Mouse (Mus musculus) ES-E14 (cell line): ENCODE measurements around the gene Ttll5. TPM values are rescaled to one million over a fixed set of nuclear protein-coding genes. Genes with fewer than 3 reads are reported as not detected.

Source experiments
- DNase-seq: peaks from one replicate; pipeline ENCODE4 v3.0.0-alpha.2; 2013; ENCODE audit warnings: low read depth, low spot score
- H3K27ac ChIP-seq: 2 replicates; pipeline ENCODE4 v1.5.1; 2012; ENCODE audit warnings: low read depth, mild to moderate bottlenecking, low read length, moderate library complexity, mixed read lengths; ENCODE audit not compliant: poor library complexity, insufficient read depth, severe bottlenecking
- H3K36me3 ChIP-seq: 2 replicates; pipeline ENCODE4 v1.6.1; 2012; ENCODE audit warnings: mild to moderate bottlenecking, low read length, moderate library complexity, mixed read lengths; ENCODE audit not compliant: control insufficient read depth, poor library complexity, insufficient read depth, severe bottlenecking
- H3K4me1 ChIP-seq, 2 experiments: fragments of 150-350 bp in 1 of 2; sonication (generic) in 1 of 2; 2 replicates each; pipeline ENCODE4 v1.6.1; 2012; ENCODE audit warnings: low read length in 2 of 2, mild to moderate bottlenecking in 1 of 2, mixed read lengths in 1 of 2; ENCODE audit not compliant: control insufficient read depth in 2 of 2, insufficient read depth in 2 of 2, poor library complexity in 1 of 2
- H3K4me3 ChIP-seq, 2 experiments: fragments of 150-350 bp in 1 of 2; sonication (generic) in 1 of 2; 2 replicates each; pipeline ENCODE4 v1.5.1; 2012; ENCODE audit warnings: low read length in 2 of 2, low read depth in 1 of 2, mild to moderate bottlenecking in 1 of 2, mixed read lengths in 1 of 2; ENCODE audit not compliant: insufficient read depth in 1 of 2, poor library complexity in 1 of 2, severe bottlenecking in 1 of 2
- H3K9ac ChIP-seq: 2 replicates; pipeline ENCODE4 v1.6.1; 2012; ENCODE audit warnings: low read depth, mild to moderate bottlenecking, low read length, mixed read lengths; ENCODE audit not compliant: poor library complexity, insufficient read depth, severe bottlenecking
- H3K9me3 ChIP-seq: fragments of 150-350 bp; sonication (generic); 2 replicates; pipeline ENCODE4 v1.6.1; 2012; ENCODE audit warnings: low read depth, mild to moderate bottlenecking, low read length; ENCODE audit not compliant: control insufficient read depth, insufficient read depth
- CHD2 ChIP-seq: IDR thresholded peaks from 2 replicates; pipeline ENCODE4 v1.6.1; 2014; ENCODE audit warnings: mild to moderate bottlenecking, low read depth, low read length, inconsistent platforms
- HCFC1 ChIP-seq: IDR thresholded peaks from 2 replicates; pipeline ENCODE4 v1.6.1; 2012; ENCODE audit warnings: low read length, inconsistent platforms, borderline replicate concordance; ENCODE audit not compliant: insufficient read depth
- MAFK ChIP-seq: IDR thresholded peaks from 2 replicates; pipeline ENCODE4 v1.6.1; 2014; ENCODE audit warnings: mild to moderate bottlenecking, low read depth, low read length, inconsistent platforms; ENCODE audit not compliant: insufficient read depth
- ZC3H11A ChIP-seq: IDR thresholded peaks from 2 replicates; pipeline ENCODE4 v1.6.1; 2012; ENCODE audit warnings: low read depth, mild to moderate bottlenecking, inconsistent platforms, low read length, borderline replicate concordance
- ZNF384 ChIP-seq: IDR thresholded peaks from 2 replicates; pipeline ENCODE4 v1.6.1; 2012; ENCODE audit warnings: low read depth, low read length, inconsistent platforms
- in situ Hi-C, 2 experiments: fragments of 600-800 bp; cut with MboI; formaldehyde crosslinking; loops; one replicate each; pipeline ENCODE4 v1.15.1; 2025; ENCODE audit warnings: low sequenced_read_pairs in 2 of 2, inconsistent platforms in 1 of 2; ENCODE audit not compliant: unreplicated experiment in 2 of 2
- total RNA-seq: library from RNA; depleted of rRNA; stranded (reverse); fragments of 300-350 nt; gene quantifications from 2 replicates; pipeline ENCODE4 v1.2.3, GENCODE M21; 2012

The Ttll5 gene
- total RNA-seq, 1 experiment = 18.6 TPM

- Histone ChIP-seq H3K36me3 (no peaks in the 10 kb centered on the region), H3K9ac (no peak overlapping the region), H3K9me3 (no peaks in the 10 kb centered on the region), H3K27ac (no peak overlapping the region), H3K4me1 (no peaks in the 10 kb centered on the region; a peak in 1 of 4 replicates), H3K4me3 (no peak overlapping the region)
- TF ChIP-seq ZC3H11A = no peak
- no peak for TF ChIP-seq CHD2
- TF ChIP-seq MAFK = no peak
- TF ChIP-seq HCFC1 = no peak
- no peak for TF ChIP-seq ZNF384
- in situ Hi-C loops = no loop called here
- DNase-seq = no peak
These were observed 252.9 kb downstream of the Ttll5 start for GRCm38 (mm10) chr12:86077322-86077721.

DNA sequence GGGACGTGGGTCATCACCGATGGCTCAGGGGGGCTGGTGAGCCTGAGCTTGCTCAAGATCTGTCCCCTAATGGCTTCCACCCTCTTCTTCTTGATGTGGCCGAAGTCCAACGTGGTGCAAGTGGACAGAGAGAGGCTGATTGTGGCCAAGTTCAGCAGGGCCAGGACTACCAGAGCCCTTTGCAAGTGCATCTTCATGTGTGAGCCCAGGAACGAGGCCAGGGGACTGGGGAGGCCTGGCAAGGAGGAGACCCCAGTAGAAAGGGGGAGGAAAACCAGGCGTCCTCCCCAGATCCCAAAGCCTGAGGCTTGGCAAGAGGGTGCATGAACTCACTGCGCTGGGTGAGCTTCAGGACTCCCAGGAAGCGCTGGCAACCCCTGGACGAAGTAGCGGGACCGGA lies 253.3 kb downstream of the Ttll5 start:
- Histone ChIP-seq H3K27ac (no peak overlapping the region), H3K36me3 (no peaks in the 10 kb centered on the region), H3K4me1 (no peaks in the 10 kb centered on the region; a peak in 1 of 4 replicates), H3K4me3 (no peak overlapping the region), H3K9ac (no peak overlapping the region), H3K9me3 (no peaks in the 10 kb centered on the region)
- DNase-seq = no peak
- in situ Hi-C loops = no loop called here
- TF ChIP-seq MAFK (no peak), CHD2 (no peak), ZC3H11A (no peak), HCFC1 (no peak), ZNF384 (no peak)

DNA sequence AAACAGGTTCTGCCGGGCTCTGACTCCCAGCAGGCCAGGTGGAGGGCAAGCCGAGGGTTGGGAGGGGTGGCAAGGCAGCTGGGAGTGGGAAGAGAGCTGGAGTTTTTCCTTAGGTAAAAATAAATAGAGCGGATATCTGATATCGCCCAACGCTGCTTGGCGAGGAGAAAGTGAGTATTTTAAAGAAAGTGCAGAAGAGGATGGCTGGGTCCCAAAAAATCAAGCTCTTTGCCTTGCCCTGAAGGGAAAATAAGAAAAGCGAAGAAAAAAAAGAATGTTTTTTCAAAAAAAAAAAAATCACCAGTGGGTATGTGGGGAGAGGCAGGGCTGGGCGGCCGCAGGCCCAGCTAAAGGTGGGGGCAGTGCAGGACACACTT lies 253.7 kb downstream of the Ttll5 start:
- H3K4me1 ChIP-seq = no peaks in the 10 kb centered on the region; a peak in 1 of 4 replicates
- no peak for DNase-seq

DNA sequence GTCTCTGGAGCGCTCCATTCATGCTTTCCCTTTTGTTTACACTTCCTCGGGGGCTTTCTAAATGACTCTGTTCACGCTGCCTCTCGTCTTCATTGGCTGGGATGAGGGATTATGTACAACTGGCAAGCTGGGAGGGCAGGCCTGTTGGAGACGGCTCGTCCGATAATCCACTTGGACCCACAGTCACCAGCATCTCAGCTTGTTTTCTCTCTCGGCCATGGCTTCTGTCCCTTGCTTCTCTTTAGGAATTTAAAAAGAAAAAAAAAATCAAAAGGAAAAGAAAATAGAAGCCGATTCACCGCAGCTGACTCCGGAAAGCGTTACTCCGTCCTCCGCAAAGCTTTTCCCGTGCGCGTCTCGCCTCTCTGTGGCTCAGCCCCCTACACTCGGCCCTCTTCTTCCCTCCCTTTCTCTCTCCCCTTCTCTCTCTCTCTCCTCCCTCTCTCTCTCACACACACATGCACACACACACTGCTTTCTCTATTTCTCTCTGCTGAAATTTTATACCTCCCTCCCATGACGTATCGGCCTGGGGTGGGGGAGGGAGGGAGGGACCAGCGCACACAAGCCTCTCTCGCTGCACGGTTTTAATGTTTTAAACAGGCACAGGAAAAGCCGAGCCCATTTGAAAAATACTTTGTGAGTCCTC lies 254.2 kb downstream of the Ttll5 start, which contains the start of gene Tgfb3:
Tgfb3 (minus strand) TSS at position 489 of the 649 bp plus-strand sequence.
- DNase-seq = no peak
- peaks cover 0 to 2% of the 10 kb centered on the region in 2 experiments; a peak in 1 of 4 replicates for H3K4me1 ChIP-seq
- peak within 1 kb of the TSS; percentile 72; the same call in 1 of the 2 replicates for H3K9ac ChIP-seq
- no peaks in the 10 kb centered on the region for H3K36me3 ChIP-seq
- in situ Hi-C loops = no loop called here
- no peak for TF ChIP-seq CHD2
- no peak for TF ChIP-seq ZC3H11A
- TF ChIP-seq ZNF384 = no peak
- TF ChIP-seq HCFC1 = no peak
- TF ChIP-seq MAFK = no peak
- H3K4me3 ChIP-seq = peak within 1 kb of the TSS; percentile 65 to 83
- no peaks in the 10 kb centered on the region for H3K9me3 ChIP-seq
- no peak within 1 kb of the TSS for H3K27ac ChIP-seq

More for the DNA sequence above, 253.7 kb downstream of the Ttll5 start:
- H3K9me3 ChIP-seq = no peaks in the 10 kb centered on the region
- no peaks in the 10 kb centered on the region for H3K36me3 ChIP-seq
- no peak overlapping the region for H3K27ac ChIP-seq
- H3K9ac ChIP-seq = no peak overlapping the region
- no peak for TF ChIP-seq ZNF384
- no peak for TF ChIP-seq HCFC1
- no peak for TF ChIP-seq ZC3H11A
- peak overlapping the region; percentile 65 to 83; a peak in 3 of 4 replicates for H3K4me3 ChIP-seq
- in situ Hi-C loops = no loop called here
